Mouse (Mus musculus) hindbrain, embryonic 15.5 days (tissue): ENCODE results near the gene Polr3f. TPM values are rescaled to one million over a fixed set of nuclear protein-coding genes. Genes with fewer than 3 reads are reported as not detected.

Experiments
- ATAC-seq: fragments of 200-750 bp; cut with Nextera tagmentation; 2 replicates; pipeline ENCODE4 v1.8.0; 2017; ENCODE audit warnings: low read depth, moderate number of reproducible peaks, moderate TSS enrichment; ENCODE audit not compliant: low FRiP score
- H3K27ac ChIP-seq: fragments of 300-500 bp; sonication (generic); replicated peaks from 2 replicates; pipeline ENCODE4 v1.5.1; 2015; ENCODE audit warnings: mild to moderate bottlenecking, inconsistent platforms
- H3K27me3 ChIP-seq: fragments of 300-500 bp; sonication (generic); 2 replicates; pipeline ENCODE4 v1.6.1; 2015; ENCODE audit warnings: control low read depth, inconsistent platforms
- H3K36me3 ChIP-seq: fragments of 300-500 bp; sonication (generic); 2 replicates; pipeline ENCODE4 v1.6.1; 2015; ENCODE audit warnings: control low read depth, inconsistent platforms
- H3K4me1 ChIP-seq: fragments of 300-500 bp; sonication (generic); replicated peaks from 2 replicates; pipeline ENCODE4 v1.6.1; 2015; ENCODE audit warnings: control low read depth, inconsistent platforms
- H3K4me2 ChIP-seq: fragments of 300-500 bp; sonication (generic); 2 replicates; pipeline ENCODE4 v1.6.1; 2015; ENCODE audit warnings: moderate library complexity, mild to moderate bottlenecking, inconsistent platforms
- H3K4me3 ChIP-seq: fragments of 300-500 bp; sonication (generic); 2 replicates; pipeline ENCODE4 v1.5.1; 2015; ENCODE audit warnings: mild to moderate bottlenecking, inconsistent platforms
- H3K9ac ChIP-seq: fragments of 300-500 bp; sonication (generic); 2 replicates; pipeline ENCODE4 v1.6.1; 2015; ENCODE audit warnings: inconsistent platforms
- H3K9me3 ChIP-seq: fragments of 300-500 bp; sonication (generic); 2 replicates; pipeline ENCODE4 v1.6.1; 2016; ENCODE audit warnings: control low read depth, inconsistent platforms
- WGBS: fragments of 180-500 bp; shearing (Covaris S2); methylation state at CpG from one replicate; pipeline ENCODE4 v1.1.7; 2015; 5-methylcytosine and 5-hydroxymethylcytosine counted together
- polyA plus RNA-seq: library from polyadenylated mRNA; unstranded; fragments of >200 nt; fragmentation: Nextera tagmentation; extraction: Ambion mirVana; gene quantifications from 2 replicates; pipeline ENCODE4 v1.2.1, GENCODE M21; 2015

Gene Polr3f
- 25.1 and 26.1 TPM in 2 replicates for polyA plus RNA-seq

GRCm38 (mm10) chr2:144526981-144527820, at the start of gene Polr3f, which contains the start of gene Dzank1:
Polr3f (plus strand) TSS chr2:144527718.
Dzank1 (minus strand) TSS chr2:144527414.
- H3K9ac ChIP-seq = peak within 1 kb of the TSS; percentile 86
- peak within 1 kb of the TSS; percentile 93 for H3K4me3 ChIP-seq
- H3K27ac ChIP-seq = peak within 1 kb of the TSS; percentile 99
- H3K9me3 ChIP-seq = no peaks in the 10 kb centered on the region
- WGBS = 1% methylated on average over 55 of the region's 56 CpGs
- peaks cover 28% of the 10 kb centered on the region for H3K4me1 ChIP-seq
- H3K4me2 ChIP-seq = peak within 1 kb of the TSS; percentile 92
- H3K27me3 ChIP-seq = no peaks in the 10 kb centered on the region
- ATAC-seq = peak; percentile 98
- H3K36me3 ChIP-seq = peaks cover 7% of the 10 kb centered on the region

GRCm38 (mm10) chr2:144479421-144479820, 48.1 kb upstream of the Polr3f start:
- 82% methylated on average over 2 of the region's 2 CpGs for WGBS
- H3K4me1 ChIP-seq = no peaks in the 10 kb centered on the region
- no peak overlapping the region for H3K27ac ChIP-seq
- no peak overlapping the region for H3K9ac ChIP-seq
- no peak overlapping the region for H3K4me2 ChIP-seq
- H3K27me3 ChIP-seq = no peaks in the 10 kb centered on the region
- no peak for ATAC-seq
- H3K36me3 ChIP-seq = peaks cover 59% of the 10 kb centered on the region
- no peaks in the 10 kb centered on the region for H3K9me3 ChIP-seq
- no peak overlapping the region for H3K4me3 ChIP-seq

- Histone ChIP-seq H3K36me3 (peaks cover 61% of the 10 kb centered on the region), H3K27me3 (no peaks in the 10 kb centered on the region), H3K9me3 (no peaks in the 10 kb centered on the region), H3K4me3 (no peak overlapping the region), H3K4me1 (no peaks in the 10 kb centered on the region), H3K27ac (no peak overlapping the region), H3K4me2 (no peak overlapping the region), H3K9ac (no peak overlapping the region)
- ATAC-seq = no peak
- WGBS = 82% methylated on average over 1 of the region's 1 CpGs
Observed at GRCm38 (mm10) chr2:144484084-144484483, 43.4 kb upstream of the Polr3f start.

GRCm38 (mm10) chr2:144485439-144485838, 42.1 kb upstream of the Polr3f start:
- no peaks in the 10 kb centered on the region for H3K4me1 ChIP-seq
- H3K9me3 ChIP-seq = no peaks in the 10 kb centered on the region
- H3K4me3 ChIP-seq = no peak overlapping the region
- H3K27ac ChIP-seq = no peak overlapping the region
- no peak overlapping the region for H3K9ac ChIP-seq
- no peak for ATAC-seq
- peaks cover 56% of the 10 kb centered on the region for H3K36me3 ChIP-seq
- H3K27me3 ChIP-seq = no peaks in the 10 kb centered on the region
- H3K4me2 ChIP-seq = no peak overlapping the region
- WGBS = 87% methylated on average over 7 of the region's 7 CpGs

- Histone ChIP-seq H3K9ac (no peak overlapping the region), H3K4me2 (no peak overlapping the region), H3K4me3 (no peak overlapping the region), H3K4me1 (no peaks in the 10 kb centered on the region), H3K36me3 (peaks cover 44% of the 10 kb centered on the region), H3K27ac (no peak overlapping the region), H3K27me3 (no peaks in the 10 kb centered on the region), H3K9me3 (no peaks in the 10 kb centered on the region)
- WGBS = 70% methylated on average over 6 of the region's 6 CpGs
- peak; percentile 15; the same call in 1 of the 2 replicates for ATAC-seq
Observed at GRCm38 (mm10) chr2:144487476-144487875, 40.0 kb upstream of the Polr3f start.

GRCm38 (mm10) chr2:144489342-144489741, 38.2 kb upstream of the Polr3f start:
- ATAC-seq = no peak
- Histone ChIP-seq H3K4me1 (no peaks in the 10 kb centered on the region), H3K36me3 (peaks cover 43% of the 10 kb centered on the region), H3K27me3 (no peaks in the 10 kb centered on the region), H3K4me2 (no peak overlapping the region), H3K4me3 (no peak overlapping the region), H3K9ac (no peak overlapping the region), H3K9me3 (no peaks in the 10 kb centered on the region), H3K27ac (no peak overlapping the region)
- WGBS = 93% methylated on average over 5 of the region's 5 CpGs

GRCm38 (mm10) chr2:144502134-144502533, 25.4 kb upstream of the Polr3f start:
- WGBS = 90% methylated on average over 6 of the region's 6 CpGs
- Histone ChIP-seq H3K4me3 (no peak overlapping the region), H3K27ac (no peak overlapping the region), H3K27me3 (no peaks in the 10 kb centered on the region), H3K4me2 (no peak overlapping the region), H3K4me1 (no peaks in the 10 kb centered on the region), H3K36me3 (peaks cover 56% of the 10 kb centered on the region), H3K9me3 (no peaks in the 10 kb centered on the region), H3K9ac (no peak overlapping the region)
- no peak for ATAC-seq

- Histone ChIP-seq H3K4me2 (no peak overlapping the region), H3K27me3 (no peaks in the 10 kb centered on the region), H3K4me3 (no peak overlapping the region), H3K36me3 (peaks cover 24% of the 10 kb centered on the region), H3K4me1 (no peaks in the 10 kb centered on the region), H3K9ac (no peak overlapping the region), H3K27ac (no peak overlapping the region), H3K9me3 (no peaks in the 10 kb centered on the region)
- 91% methylated on average over 3 of the region's 3 CpGs for WGBS
- no peak for ATAC-seq
Observed at GRCm38 (mm10) chr2:144514619-144515018, 12.9 kb upstream of the Polr3f start.

GRCm38 (mm10) chr2:144519772-144520171, 7.7 kb upstream of the Polr3f start:
- ATAC-seq = no peak
- H3K9me3 ChIP-seq = no peaks in the 10 kb centered on the region
- peaks cover 25% of the 10 kb centered on the region for H3K36me3 ChIP-seq
- H3K27me3 ChIP-seq = no peaks in the 10 kb centered on the region
- no peak overlapping the region for H3K4me3 ChIP-seq
- no peak overlapping the region for H3K4me2 ChIP-seq
- H3K4me1 ChIP-seq = no peaks in the 10 kb centered on the region
- WGBS = 84% methylated on average over 3 of the region's 3 CpGs
- no peak overlapping the region for H3K27ac ChIP-seq
- no peak overlapping the region for H3K9ac ChIP-seq

GRCm38 (mm10) chr2:144525856-144526255, 1.7 kb upstream of the Polr3f start:
- 46% methylated on average over 10 of the region's 10 CpGs for WGBS
- peaks cover 10% of the 10 kb centered on the region; the same call in 1 of the 2 replicates for H3K36me3 ChIP-seq
- H3K27me3 ChIP-seq = no peaks in the 10 kb centered on the region
- peak overlapping the region; percentile 86; the same call in 1 of the 2 replicates for H3K9ac ChIP-seq
- ATAC-seq = no peak
- H3K4me1 ChIP-seq = peaks cover 28% of the 10 kb centered on the region
- peak overlapping the region; percentile 92 for H3K4me2 ChIP-seq
- no peak overlapping the region for H3K27ac ChIP-seq
- H3K9me3 ChIP-seq = no peaks in the 10 kb centered on the region
- peak overlapping the region; percentile 93 for H3K4me3 ChIP-seq

GRCm38 (mm10) chr2:144527821-144528174, 280 bp downstream of the Polr3f start:
- ATAC-seq = peak; percentile 60; the same call in 1 of the 2 replicates
- H3K4me1 ChIP-seq = peaks cover 28% of the 10 kb centered on the region
- peak overlapping the region; percentile 86 for H3K9ac ChIP-seq
- peak overlapping the region; percentile 93 for H3K4me3 ChIP-seq
- H3K9me3 ChIP-seq = no peaks in the 10 kb centered on the region
- peaks cover 9% of the 10 kb centered on the region; the same call in 1 of the 2 replicates for H3K36me3 ChIP-seq
- under 1% methylated on average over 25 of the region's 25 CpGs for WGBS
- peak overlapping the region; percentile 99 for H3K27ac ChIP-seq
- peak overlapping the region; percentile 92 for H3K4me2 ChIP-seq
- no peaks in the 10 kb centered on the region for H3K27me3 ChIP-seq

GRCm38 (mm10) chr2:144537123-144537522, 9.6 kb downstream of the Polr3f start:
- Histone ChIP-seq H3K36me3 (peaks cover 84% of the 10 kb centered on the region), H3K4me1 (no peaks in the 10 kb centered on the region), H3K27me3 (no peaks in the 10 kb centered on the region), H3K27ac (no peak overlapping the region), H3K9ac (no peak overlapping the region), H3K4me2 (no peak overlapping the region), H3K9me3 (no peaks in the 10 kb centered on the region), H3K4me3 (no peak overlapping the region)
- WGBS = 95% methylated on average over 7 of the region's 7 CpGs
- no peak for ATAC-seq
